Mouse (Mus musculus) cerebellum, adult 8-10 months (tissue): Measurements from ENCODE around the gene Ube4b.
A peak's percentile ranks its signal among the peaks of the same experiment; 100 is the strongest.

ENCODE experiments used
- DNase-seq: peaks from one replicate; pipeline ENCODE4 v3.0.0; 2022

Gene Ube4b

DNA sequence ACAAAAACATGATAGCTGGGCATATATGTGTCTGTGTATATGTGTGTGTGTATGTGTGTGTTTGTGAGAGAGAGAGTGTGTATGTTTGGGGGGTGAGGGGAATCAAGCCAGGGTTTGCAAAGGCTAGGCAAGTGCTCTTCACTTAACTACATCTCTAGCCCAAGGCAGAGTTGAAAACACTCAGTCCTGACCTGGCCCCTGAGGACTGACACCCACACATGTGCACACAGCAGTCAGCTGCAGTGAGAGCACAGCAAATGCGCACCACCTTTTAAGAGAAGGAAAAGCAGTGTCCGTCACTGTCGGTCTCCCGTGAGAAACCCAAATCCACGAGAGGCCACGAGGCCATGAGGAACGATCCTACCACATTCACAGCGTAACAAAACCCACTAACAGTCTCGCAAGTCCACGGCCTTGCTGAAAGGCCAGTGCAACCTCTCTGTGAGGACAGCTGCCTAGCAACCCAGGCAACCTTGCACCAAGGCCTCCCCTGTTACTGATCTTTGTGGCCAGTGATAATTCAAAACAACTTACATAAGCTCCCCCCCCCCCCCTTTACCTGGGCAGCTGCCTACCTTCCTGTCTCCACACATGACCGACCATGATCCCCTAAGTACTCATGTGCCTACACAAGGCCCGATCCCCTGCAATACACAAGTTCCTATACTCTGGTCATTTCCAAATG, 33.1 kb downstream of the Ube4b start:
- DNase-seq, result no peak

DNA sequence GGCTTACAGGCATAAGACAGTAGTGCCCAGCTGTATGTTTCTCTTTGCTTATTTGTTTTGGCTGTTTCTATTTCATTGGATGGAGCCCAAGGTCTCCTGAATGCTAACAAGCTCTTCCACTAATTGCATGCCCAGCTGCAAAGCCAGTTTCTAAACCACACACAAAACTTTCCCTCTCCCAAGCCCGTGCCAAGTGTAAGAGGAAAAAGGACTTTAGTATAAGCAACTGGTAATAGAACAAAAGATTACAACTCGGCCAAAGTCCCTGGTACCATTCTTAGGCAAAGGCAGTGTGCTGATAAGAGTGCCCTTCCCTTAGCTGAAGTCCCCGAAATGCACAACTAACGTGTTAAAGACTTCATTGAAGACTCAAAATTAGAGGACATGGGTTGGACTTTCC, 34.2 kb downstream of the Ube4b start:
- DNase-seq, result no peak

DNA sequence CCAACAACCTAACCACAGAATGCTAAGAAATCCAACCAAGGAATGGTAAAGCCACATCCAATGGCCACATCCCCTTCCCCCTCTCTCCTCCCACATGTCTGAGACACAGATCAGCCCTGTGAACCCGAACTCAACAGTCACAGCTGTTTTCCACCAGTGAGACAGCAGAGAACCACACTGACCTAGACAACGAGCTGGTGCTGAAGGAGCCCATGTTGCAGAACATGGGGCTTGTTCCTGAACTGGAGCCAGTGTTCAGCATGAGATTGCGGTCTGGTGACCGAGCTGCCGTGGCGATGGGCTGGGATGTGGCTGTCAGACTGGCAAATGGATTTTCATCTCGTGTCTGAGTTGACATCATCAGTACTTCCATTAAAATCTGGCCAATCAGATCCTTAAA, 45.5 kb downstream of the Ube4b start:
- no peak for DNase-seq

DNA sequence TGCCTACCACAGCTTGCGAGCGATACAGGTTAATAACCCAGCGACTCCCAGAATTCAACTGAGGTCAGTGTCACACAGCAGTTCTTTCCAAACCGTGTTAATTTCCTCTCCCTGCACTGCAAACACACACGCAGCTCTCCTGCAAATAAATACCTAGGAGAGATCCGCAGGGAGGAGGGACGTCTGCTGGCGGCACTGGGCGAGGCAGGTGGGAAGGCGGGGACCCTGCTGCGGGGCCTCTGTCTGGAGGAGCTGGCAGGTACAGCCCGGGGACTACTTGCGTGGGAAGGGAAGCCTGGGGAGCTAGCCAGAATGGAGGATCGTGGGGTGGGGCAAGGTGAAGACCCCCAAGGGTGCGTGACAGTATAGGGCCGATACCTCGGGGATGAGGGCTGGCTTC, 46.7 kb downstream of the Ube4b start:
- DNase-seq, result no peak

DNA sequence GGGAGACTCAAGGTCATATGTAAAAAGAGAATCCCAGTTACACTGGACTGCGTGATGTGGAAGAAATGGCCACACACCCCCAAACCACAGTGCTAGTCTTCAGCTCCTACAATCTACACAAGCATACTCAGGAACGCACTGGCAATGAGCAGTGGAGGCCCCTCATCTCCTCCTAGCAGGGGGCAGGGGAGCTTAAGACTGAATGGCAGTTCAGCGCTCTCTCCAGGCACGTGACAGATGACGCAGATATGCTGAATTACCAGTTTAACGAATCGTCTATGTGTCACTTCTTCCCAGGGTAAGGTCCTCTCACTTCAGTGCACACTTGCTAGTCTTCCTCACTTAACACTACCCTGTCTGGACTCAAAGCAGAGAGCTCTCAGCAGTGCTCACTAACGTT, 47.7 kb downstream of the Ube4b start:
- no peak for DNase-seq

DNA sequence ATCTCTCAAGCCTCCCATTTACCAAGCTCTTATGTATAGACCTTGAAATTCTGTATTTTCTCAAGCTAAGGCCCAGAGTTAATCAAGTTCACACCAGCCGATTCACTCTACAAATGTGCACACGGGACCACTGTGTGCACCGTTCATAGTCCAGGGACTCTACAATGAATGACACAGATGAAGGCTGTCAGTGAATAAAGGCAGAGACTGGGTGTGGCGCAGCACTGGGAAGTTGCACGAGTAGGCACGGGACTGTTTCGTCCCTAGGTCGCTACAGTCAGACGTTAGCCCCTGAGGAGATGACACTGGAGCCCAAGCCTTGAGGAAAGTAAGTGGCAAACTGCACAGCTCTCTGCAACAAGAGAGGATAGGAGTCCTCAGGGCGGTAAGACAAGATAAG, 50.5 kb downstream of the Ube4b start:
- no peak for DNase-seq

DNA sequence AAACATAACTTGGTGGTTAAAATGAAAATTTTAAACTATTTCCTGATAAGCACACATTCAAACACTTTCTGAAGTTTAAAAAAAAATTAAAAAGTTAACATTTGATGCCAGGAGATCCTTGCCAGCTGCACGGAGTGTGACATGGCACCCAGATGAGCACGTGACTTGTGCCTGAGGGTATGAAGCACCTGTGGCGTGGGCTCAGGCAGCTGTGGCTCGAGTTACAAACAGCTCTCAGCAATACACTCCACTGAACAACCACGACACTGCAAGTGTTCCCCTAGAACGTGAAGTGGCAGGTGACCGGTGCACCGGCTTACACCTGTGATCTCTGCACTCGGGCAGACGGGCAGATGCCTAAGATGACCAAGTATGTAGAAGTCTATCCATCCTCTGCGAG, 51.9 kb downstream of the Ube4b start:
- DNase-seq, result no peak

DNA sequence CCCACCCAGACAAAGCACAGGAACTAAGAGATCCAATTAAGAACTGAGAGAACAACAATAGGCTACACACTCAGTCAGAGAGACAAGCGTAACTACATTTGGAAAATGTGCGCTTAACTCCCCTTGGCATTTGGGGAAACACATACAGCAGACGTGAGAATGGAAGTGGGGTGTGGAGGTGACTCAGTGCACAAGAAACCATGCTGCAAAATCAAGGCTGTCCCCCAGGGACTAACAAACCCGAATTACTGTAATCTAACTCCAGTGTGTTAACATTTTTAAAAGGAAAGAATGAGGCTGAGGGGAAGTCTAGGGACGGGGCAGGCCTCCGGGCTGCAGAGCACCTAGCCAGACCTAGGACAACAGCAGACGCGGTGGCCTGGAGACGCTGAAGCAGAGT, 52.6 kb downstream of the Ube4b start:
- no peak for DNase-seq

DNA sequence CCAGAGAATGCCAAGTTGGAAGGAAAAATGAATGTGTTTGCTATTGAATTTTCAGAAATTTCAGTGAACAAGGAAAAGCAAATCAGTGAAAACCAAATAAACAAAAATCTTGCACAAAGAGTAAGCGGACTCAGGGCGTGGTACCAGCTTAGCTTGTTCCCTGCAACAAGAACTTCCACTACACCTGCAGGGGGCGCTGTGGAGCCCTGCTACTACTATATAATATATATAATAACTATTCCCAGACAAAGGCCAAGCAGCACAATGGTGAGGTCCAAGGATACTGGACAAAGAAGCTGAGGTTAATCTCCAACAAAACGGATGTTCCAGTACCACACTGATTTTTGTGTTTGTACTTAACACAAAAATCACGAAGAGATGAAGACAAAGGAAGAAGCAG, 53.1 kb downstream of the Ube4b start:
- peak; percentile 56 for DNase-seq

DNA sequence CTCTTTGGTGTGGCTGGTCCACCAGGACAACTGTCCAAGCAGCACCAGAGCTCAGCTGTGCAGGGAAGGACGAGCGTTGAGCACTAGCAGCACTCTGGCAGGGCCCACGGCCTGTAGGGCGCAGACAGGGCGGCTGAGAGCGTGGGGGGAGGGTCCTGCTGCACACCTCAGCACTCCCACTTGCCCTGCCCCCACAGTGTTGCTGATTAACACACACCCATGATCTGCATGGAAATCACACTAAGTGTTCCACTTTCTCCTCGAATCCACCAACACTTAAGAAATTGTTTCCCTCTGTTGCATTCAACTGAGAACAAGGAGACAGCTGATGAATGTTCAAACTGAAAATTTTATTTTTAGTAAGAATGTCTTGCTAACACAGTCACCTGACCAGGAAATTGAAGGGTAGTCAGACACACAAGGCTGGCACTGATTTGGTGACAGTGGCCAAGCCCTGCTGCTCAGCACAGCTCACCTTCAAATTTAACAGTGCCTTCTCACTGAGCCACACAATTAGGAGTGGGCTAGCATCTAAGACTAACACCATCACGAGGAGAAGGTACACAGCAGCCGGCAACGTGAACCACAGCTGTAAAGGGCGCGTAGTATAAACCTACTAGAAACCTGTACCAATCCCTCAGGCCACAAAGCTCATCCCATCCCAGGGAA, 60.7 kb downstream of the Ube4b start:
- no peak for DNase-seq

DNA sequence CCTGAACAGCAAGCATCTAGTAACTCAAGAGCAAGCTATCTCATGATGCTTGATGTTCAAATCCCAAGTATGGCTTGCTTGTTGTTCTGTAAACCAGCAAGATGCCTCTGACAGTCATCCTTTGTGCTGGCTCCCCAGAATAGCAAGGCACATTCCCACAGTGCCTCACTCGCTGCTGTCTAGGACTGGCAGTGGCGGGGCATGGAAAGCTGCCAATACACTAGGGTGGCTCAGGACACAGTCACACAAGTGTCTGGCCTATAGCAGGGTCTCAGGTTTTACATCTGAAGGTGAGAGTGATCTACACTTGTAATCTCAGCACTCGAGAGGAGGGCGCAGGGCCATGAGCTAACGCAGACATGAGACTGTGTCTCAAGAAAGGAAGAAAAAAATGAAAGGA, 61.7 kb downstream of the Ube4b start:
- peak; percentile 43 for DNase-seq

DNA sequence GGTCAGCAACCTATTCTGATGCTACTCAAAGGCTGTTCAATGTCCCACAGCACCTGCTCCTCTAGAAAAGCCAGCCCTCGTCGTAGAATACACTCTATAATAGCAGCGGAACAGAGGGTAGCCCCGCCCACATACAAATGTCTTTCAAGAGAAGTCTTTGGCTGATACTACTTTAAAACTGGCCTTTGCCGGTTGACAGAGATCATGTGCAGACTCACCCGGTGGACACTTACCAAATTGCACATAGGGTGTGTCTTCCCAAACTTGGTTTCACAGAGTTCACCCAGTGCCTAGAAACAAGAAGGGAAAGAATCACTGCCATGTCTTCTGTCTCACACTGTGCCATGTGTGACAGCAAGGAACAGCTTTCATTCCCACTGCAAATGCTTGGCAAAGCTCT, 65.5 kb downstream of the Ube4b start:
- no peak for DNase-seq

DNA sequence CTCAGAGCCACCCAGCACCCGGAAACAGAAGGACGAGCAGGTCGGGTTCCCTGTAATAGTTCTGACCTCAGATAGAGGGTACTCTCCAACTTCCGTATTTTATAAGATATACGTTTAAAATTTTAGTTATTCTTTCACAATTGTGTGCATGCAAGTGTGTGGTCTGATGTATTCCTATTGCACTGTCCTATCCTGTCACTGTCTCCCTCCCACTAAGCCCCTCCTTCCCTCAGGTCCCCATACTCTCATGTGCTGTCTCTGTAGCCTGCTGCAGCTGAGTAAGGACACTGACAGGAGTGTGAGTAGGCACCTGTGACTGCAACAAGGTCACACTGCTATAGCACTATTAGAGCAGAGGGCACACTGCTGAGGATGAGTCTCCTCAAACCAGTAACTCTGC, 65.9 kb downstream of the Ube4b start:
- DNase-seq, result no peak

DNA sequence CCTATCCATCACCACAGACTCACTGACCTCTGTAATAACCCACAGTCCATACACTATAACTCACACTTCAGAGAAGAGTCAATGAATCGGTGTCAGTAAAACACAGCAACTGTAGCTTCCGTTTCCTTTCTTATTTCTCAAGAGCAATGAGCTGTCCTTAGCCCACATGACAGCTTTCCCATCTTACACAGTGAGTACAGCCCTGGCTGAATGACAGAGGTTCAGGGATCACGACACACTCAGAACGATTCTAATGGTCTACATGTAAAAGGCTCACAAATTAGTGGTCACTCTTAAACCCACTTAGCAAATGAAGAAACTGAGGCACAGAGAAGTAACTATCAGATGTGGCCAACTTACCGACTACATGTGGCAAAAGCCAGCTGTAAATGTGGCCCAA, 68.6 kb downstream of the Ube4b start:
- no peak for DNase-seq

DNA sequence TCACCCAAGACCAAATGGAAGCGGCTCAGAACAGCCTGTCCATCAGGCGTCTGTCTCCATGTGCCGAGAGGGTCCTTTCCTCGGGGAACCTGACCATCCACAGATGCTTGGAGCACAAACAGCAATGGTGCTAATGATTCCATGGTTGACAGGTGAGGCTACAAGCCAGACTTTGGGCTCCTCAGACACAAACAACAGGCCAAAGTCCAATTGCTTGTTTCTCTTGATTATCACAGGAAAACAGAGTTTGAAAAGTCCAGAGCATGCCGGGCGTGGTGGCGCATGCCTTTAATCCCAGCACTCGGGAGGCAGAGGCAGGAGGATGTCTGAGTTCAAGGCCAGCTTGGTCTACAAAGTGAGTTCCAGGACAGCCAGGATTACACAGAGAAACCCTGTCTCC, 71.9 kb downstream of the Ube4b start:
- no peak for DNase-seq

DNA sequence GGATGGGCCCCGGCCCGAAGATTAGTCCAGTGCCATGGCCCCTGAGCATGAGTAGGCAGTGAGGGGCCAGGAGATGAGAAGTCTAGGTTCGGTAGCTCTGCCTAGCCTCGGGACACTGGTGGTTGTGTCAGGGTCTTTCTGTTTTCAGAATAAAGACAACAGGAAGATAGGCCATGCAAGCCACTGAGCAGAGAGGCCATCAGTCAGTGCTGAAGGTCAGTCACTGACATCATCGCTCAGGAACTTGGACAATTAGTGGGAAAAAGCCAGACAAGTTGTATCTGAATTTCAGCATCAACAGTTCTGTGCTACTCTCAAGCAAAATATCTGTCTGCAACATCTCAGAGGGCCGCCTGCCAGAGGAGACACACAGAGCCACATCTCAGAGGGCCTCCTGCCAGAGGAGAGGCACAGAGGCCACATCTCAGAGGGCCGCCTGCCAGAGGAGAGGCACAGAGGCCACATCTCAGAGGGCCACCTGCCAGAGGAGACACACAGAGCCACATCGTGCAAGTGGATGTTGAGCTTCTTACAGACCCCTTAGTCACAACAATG, 74.9 kb downstream of the Ube4b start:
- no peak for DNase-seq

DNA sequence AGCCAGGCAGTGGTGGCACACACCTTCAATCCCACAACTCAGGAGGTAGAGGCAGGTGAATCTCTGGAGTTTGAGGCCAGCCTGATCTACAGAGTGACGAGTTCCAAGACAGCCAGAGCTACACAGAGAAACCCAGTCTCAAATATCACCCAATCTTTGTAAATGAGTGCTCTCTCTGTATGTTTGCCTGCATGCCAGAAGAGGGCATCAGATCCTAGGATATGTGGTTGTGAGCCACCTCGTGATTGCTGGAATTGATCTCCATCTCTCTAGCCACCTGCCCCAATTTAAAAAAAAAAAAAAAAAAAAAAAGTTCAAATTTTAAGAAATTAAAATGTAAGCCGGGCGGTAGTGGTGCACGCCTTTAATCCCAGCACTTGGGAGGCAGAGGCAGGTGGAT, 77.6 kb downstream of the Ube4b start:
- no peak for DNase-seq

DNA sequence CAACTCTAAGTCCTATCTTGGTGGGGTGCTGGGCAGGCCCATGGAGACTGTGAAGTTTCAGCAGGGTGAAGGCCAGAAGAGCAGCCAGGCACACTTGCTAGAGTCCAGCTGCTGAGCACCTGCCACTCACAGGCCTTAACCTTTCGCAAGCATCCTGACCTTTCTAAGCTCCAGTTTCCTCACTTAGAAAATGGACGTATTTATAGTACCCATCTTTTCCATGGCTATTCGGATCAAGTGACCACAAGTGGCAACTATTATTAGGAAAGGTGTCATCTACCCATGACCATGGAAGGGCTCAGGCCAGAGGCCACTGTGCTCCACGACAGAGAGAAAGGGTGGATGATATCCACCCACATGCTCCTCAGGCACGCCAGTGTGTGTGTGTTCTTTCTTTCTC, 80.7 kb downstream of the Ube4b start:
- DNase-seq, result no peak

DNA sequence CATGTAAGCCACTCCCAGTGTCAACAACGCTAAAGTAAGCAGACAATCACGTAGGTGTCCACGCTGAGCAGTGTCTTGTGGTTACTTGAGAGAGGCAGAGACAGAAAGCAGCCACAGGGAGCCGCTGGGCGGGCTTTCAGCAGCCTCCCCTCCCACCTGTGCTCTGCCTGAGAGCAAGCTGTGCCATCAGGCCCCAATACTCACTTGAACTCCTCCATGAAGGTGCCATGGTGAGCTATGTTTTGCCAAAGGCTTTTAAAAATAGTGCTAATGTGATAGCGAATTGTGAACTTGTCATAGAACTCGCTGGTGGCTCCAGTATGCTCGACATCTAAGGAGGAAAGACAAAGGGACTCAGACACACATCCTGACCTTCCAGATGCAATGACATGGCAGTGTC, 82.2 kb downstream of the Ube4b start:
- no peak for DNase-seq

DNA sequence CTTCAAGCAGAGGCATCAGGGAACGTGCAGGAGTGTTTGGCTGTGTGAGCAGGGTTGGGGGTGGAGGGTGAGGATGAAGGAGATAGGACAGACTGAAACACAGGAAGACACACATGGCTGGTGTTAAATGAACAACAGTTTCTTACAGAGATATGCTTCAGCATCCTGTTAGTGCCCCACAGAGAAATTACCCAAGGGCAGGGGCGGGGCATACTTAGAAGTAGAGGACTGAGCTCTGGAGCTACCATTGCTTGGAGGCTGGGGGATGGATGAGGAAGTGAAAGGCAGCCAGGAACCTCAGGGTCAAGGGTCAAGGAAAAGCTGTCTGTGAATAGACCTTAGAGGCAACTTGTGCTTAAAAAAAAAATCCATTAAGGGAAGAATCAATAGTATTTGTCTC, 85.9 kb downstream of the Ube4b start:
- no peak for DNase-seq

DNA sequence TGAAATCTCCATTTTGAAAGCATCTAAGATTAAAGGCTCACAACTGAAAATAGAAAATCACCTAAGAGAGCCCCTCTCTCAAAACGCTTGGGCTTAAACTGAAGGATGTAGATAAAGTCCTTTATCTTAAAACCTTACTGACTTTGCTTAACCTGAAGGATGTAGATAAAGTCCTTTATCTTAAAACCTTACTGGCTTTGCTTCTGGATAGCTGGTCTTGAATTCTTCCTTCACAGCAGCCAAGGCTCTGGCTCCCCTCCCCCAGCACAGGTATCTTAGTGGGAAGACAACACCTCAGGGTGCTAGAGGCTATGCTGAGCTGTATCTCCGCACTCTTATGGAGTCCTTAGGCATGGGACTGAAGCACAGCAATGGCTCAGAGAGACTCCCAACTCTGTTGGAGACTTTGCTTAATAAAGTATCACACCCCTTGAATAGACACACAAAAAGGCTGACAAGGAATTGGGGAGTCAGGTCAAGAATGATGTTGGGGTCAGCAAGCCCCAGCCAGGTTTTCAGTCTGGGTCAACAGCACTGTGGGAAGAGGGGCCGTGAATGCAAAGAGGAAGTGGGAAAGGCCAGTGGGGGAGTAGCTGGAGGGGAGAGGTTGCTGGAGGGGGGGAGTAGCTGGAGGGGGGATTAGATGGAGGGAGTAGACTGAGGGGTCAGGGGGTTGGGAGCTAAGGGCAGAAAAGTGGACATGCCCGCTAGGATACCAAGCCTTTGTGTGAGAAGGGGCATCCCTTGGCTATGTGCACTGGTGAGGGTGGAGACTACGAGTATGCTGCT, 86.9 kb downstream of the Ube4b start:
- no peak for DNase-seq

DNA sequence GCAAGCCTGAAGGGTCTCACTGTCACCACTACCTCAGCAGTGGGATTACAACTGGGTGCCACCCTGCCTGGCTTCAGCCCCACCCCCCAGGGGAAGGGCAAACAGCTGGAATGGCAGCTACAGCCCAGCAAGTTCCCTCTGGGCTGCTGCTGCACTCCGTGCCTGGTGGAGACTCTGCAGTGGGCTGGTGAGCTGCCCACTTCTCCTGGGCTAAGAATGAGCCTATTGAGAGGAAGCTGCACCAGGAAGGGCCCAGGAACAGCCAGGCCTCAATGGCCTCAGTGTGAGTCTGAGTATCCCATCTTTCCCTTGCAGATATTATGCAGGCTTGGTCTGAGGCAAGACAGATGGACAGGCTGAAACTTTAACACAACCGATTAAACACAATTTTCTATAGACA, 88.4 kb downstream of the Ube4b start:
- DNase-seq, result no peak

DNA sequence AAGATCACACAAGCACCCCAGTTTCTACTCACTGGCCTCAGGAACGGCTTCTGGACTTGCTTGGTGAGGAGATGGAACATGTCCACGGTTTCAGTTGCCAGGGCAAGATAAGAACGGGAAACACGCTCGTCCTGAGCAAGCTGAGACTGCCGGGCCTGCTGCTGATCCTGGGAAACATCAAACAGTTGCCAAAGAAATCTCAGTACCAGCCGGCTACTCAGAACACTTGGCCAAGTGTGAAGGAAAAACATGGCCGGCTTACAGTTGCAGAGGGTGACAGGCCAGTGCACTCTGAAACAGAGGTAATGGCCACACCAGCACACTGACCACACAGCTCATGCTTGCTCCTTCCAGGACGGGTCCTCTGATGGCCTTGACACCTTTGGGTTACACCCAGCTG, 89.2 kb downstream of the Ube4b start:
- DNase-seq, result peak; percentile 36

DNA sequence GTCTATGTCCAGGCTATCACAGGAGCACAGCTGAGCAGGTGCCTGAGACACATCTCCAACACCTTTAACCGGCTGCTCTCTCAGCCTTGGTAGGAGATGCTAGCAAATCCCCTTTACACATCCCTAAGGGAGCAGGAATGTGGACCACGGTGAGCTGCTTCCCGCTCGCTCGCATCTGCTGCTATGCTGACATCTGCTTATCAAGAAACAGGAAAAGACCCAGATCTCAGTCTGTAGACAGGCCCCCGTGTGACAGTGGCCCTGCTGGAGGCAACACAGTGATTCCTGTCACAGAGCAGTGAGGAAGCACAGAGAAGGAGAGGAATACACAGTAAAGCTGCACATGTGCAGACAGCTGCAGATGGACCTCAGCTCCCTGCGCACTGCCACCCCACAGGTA, 90.2 kb downstream of the Ube4b start:
- no peak for DNase-seq
